Mouse (Mus musculus) hindbrain, embryonic 12.5 days (tissue): Measurements from ENCODE around the gene Mthfd1l. TPM values are rescaled to one million over a fixed set of nuclear protein-coding genes. Genes with fewer than 3 reads are reported as not detected.

Experiments used
- ATAC-seq: fragments of 200-750 bp; cut with Nextera tagmentation; 2 replicates; pipeline ENCODE4 v1.8.0; 2017; ENCODE audit warnings: moderate TSS enrichment; ENCODE audit not compliant: low FRiP score
- H3K27ac ChIP-seq: fragments of 300-500 bp; sonication (generic); 2 replicates; pipeline ENCODE4 v1.5.1; 2016; ENCODE audit warnings: mild to moderate bottlenecking
- H3K27me3 ChIP-seq: fragments of 300-500 bp; sonication (generic); 2 replicates; pipeline ENCODE4 v1.6.1; 2016; ENCODE audit warnings: mild to moderate bottlenecking
- H3K36me3 ChIP-seq: fragments of 300-500 bp; sonication (generic); 2 replicates; pipeline ENCODE4 v1.6.1; 2016; ENCODE audit warnings: mild to moderate bottlenecking
- H3K4me1 ChIP-seq: fragments of 300-500 bp; sonication (generic); 2 replicates; pipeline ENCODE4 v1.6.1; 2016
- H3K4me2 ChIP-seq: fragments of 300-500 bp; sonication (generic); replicated peaks from 2 replicates; pipeline ENCODE4 v1.6.1; 2016; ENCODE audit warnings: mild to moderate bottlenecking
- H3K4me3 ChIP-seq: fragments of 300-500 bp; sonication (generic); 2 replicates; pipeline ENCODE4 v1.5.1; 2016; ENCODE audit warnings: mild to moderate bottlenecking
- H3K9ac ChIP-seq: fragments of 300-500 bp; sonication (generic); 2 replicates; pipeline ENCODE4 v1.6.1; 2016; ENCODE audit warnings: mild to moderate bottlenecking, moderate library complexity
- H3K9me3 ChIP-seq: fragments of 300-500 bp; sonication (generic); replicated peaks from 2 replicates; pipeline ENCODE4 v1.6.1; 2016; ENCODE audit warnings: mild to moderate bottlenecking
- WGBS: fragments of 180-500 bp; shearing (Covaris S2); methylation state at CpG from one replicate; pipeline ENCODE4 v1.1.7; 2016; 5-methylcytosine and 5-hydroxymethylcytosine counted together
- polyA plus RNA-seq: library from polyadenylated mRNA; unstranded; fragments of >200 nt; fragmentation: Nextera tagmentation; extraction: Ambion mirVana; gene quantifications from 2 replicates; pipeline ENCODE4 v1.2.1, GENCODE M21; 2016

The Mthfd1l gene
- polyA plus RNA-seq, 1 experiment from 2014 or later: 8.3 TPM

DNA sequence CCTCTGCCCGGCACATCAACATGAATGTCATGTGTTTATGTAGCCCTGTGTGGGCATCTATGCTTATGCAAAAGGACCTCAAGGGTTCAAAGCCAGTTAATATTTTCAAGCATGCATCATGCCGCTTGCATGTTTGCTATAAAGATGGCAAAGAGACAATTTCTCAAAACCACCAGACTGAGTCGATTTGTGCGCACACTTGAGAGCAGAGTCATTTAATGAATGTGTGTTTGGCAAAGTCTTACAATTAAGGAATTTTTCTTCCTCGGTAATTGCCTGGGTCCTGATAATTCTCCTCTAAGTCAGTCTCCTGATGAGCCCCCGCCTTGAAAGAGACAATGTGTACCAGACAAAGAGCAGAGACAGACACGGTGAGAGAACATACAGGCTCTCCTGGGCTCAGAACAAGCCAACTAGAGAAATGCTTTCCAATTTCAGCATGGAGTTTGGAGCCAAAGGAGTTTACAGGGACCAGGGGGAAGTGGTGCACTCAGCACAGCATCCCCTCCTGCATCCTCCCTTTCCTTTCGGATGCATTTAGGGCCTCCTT lies 186.7 kb downstream of the Mthfd1l start:
- Histone ChIP-seq H3K4me1 (peaks cover 3% of the 10 kb centered on the region; the same call in 1 of the 2 replicates), H3K36me3 (no peaks in the 10 kb centered on the region), H3K9me3 (no peaks in the 10 kb centered on the region), H3K27ac (no peak overlapping the region), H3K4me3 (no peak overlapping the region), H3K27me3 (no peaks in the 10 kb centered on the region), H3K9ac (no peak overlapping the region), H3K4me2 (no peak overlapping the region)
- no peak for ATAC-seq
- WGBS: 87% methylated on average over 8 of the region's 8 CpGs

DNA sequence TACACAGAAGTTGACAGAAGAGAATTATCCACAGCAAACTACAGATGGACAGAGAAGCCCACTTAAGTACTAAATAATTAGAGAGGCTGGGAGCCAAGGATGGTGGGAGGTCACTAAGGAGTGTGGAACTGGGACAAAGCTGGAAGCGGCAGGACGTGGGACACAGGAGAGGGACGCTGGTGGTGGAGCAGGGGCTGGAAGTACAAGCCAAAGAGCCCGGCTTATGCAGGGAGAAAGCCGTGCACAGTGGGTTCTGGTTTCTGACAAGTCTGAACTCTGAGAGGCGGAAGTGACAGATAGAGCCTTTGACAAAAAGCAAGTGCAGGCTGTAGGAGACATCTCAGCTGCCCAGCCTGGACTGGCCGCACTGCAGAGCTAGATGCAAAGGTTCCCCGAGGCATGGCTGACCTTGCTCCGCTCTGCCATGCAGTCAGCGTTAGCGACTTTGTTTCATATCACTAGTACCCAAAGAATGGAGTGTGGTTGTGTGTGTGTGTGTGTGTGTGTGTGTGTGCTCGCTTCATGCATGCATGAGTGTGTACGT lies 187.4 kb downstream of the Mthfd1l start:
- no peak overlapping the region for H3K27ac ChIP-seq
- peaks cover 3% of the 10 kb centered on the region; the same call in 1 of the 2 replicates for H3K4me1 ChIP-seq
- 83% methylated on average over 13 of the region's 13 CpGs for WGBS
- H3K4me2 ChIP-seq: no peak overlapping the region
- no peaks in the 10 kb centered on the region for H3K36me3 ChIP-seq
- H3K9me3 ChIP-seq: 0 out of 2 replicates have a peak, but pooled peaks cover 4% of the 10 kb centered on the region
- H3K27me3 ChIP-seq: no peaks in the 10 kb centered on the region
- H3K4me3 ChIP-seq: no peak overlapping the region
- no peak for ATAC-seq
- H3K9ac ChIP-seq: no peak overlapping the region

DNA sequence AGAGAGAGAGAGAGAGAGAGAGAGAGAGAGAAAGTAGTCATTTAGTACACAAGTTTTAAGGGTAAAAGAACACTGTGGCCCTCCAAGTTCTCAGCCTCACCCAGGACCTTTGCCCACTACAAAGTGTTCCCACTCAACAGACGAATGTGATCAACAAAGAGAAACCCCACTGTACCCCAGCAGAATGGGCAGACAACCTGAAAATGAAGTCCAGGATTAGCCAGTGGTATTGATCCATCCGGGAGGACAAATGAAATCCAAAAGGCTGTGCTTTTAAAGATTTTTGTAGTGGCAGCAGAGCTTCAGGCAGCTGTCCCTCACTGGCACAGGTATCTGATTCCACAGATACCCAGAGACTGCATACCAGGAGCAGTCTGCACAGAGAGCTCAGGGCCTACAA lies 189.1 kb downstream of the Mthfd1l start:
- no peak for ATAC-seq
- Histone ChIP-seq H3K4me3 (no peak overlapping the region), H3K4me1 (peaks cover 3% of the 10 kb centered on the region; the same call in 1 of the 2 replicates), H3K4me2 (no peak overlapping the region), H3K9ac (no peak overlapping the region), H3K27ac (no peak overlapping the region), H3K9me3 (0 out of 2 replicates have a peak, but pooled peaks cover 4% of the 10 kb centered on the region), H3K36me3 (no peaks in the 10 kb centered on the region), H3K27me3 (no peaks in the 10 kb centered on the region)
- WGBS: 89% methylated on average over 2 of the region's 2 CpGs

DNA sequence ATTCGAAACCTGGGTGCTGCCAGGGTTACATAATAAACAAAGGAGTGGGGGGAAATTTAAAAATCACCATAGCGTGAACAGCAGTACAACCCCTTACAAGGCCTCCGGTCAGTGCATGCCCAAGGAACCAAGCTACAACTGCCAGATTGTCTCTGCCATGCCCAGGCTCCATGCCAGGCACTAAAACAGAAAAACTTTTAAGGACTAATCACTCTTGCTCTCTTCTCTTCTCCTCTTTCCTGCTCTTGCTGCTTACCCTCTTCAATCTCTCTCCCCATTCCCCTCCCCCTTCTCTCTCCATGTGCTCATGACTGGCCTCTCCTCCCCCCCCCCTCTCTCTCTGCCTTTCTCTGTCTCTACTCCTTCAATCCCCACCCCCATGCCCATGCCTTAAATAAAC lies 190.1 kb downstream of the Mthfd1l start:
- ATAC-seq: no peak
- 70% methylated on average over 3 of the region's 3 CpGs for WGBS
- no peak overlapping the region for H3K9ac ChIP-seq
- H3K4me1 ChIP-seq: peaks cover 3% of the 10 kb centered on the region; the same call in 1 of the 2 replicates
- H3K4me2 ChIP-seq: no peak overlapping the region
- H3K27ac ChIP-seq: no peak overlapping the region
- H3K27me3 ChIP-seq: no peaks in the 10 kb centered on the region
- no peaks in the 10 kb centered on the region for H3K36me3 ChIP-seq
- 0 out of 2 replicates have a peak, but pooled peaks cover 4% of the 10 kb centered on the region for H3K9me3 ChIP-seq
- H3K4me3 ChIP-seq: no peak overlapping the region

DNA sequence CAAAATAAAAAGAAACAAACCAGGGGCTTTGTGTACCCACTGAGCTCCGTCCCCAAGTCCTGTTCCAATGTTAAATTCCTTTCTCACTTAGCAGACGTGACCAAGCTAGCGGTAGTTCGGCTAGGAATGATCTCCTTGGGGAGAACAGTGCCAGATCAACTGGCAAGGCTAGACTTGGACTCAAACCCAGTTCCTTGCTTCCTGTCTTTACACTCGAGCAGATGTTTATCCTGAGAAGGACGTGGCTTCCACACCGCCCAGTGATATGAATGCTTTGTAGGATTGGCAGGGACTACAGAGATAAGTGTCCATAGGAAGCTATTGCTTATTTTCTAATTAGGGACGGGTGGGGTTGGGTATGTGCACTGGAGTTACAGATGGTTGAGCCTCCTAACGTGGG lies 191.8 kb downstream of the Mthfd1l start:
- no peak overlapping the region for H3K27ac ChIP-seq
- no peak overlapping the region for H3K9ac ChIP-seq
- H3K27me3 ChIP-seq: no peaks in the 10 kb centered on the region
- no peaks in the 10 kb centered on the region for H3K36me3 ChIP-seq
- H3K4me3 ChIP-seq: no peak overlapping the region
- peaks cover 5% of the 10 kb centered on the region; the same call in 1 of the 2 replicates for H3K4me1 ChIP-seq
- H3K9me3 ChIP-seq: 0 out of 2 replicates have a peak, but pooled peaks cover 4% of the 10 kb centered on the region
- WGBS: 86% methylated on average over 9 of the region's 9 CpGs
- H3K4me2 ChIP-seq: no peak overlapping the region
- ATAC-seq: no peak

- no peak for ATAC-seq
- no peak overlapping the region for H3K4me2 ChIP-seq
- 0 out of 2 replicates have a peak, but pooled peaks cover 4% of the 10 kb centered on the region for H3K9me3 ChIP-seq
- 0 out of 2 replicates have a peak, but pooled peaks cover 2% of the 10 kb centered on the region for H3K4me1 ChIP-seq
- 37% methylated on average over 5 of the region's 5 CpGs for WGBS
- no peak overlapping the region for H3K27ac ChIP-seq
- no peaks in the 10 kb centered on the region for H3K36me3 ChIP-seq
- no peak overlapping the region for H3K4me3 ChIP-seq
- H3K9ac ChIP-seq: no peak overlapping the region
- no peaks in the 10 kb centered on the region for H3K27me3 ChIP-seq
Measured at GRCm38 (mm10) chr10:4168222-4168798, 195.4 kb downstream of the Mthfd1l start.

DNA sequence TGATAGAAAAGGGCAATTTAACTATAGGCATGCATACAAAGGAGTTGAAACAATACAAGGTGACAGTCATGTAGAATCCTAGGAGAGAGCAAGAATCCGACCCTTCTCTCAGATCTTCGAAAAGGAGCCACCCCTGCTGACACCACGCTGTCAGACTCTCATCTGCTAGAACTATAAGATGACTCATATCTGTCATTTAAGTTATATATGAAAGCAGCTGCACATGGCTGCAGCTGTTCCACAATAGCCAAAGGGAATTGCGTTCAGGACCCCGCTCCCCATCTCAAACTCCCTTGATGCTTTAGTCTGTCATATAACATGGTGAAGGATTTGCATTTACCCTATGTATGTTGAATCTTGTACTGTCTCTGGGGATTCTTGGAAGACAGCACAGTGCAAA lies 201.3 kb downstream of the Mthfd1l start:
- no peaks in the 10 kb centered on the region for H3K27me3 ChIP-seq
- no peaks in the 10 kb centered on the region for H3K36me3 ChIP-seq
- H3K9ac ChIP-seq: no peak overlapping the region
- H3K4me1 ChIP-seq: peaks cover 8% of the 10 kb centered on the region; the same call in 1 of the 2 replicates
- H3K27ac ChIP-seq: peak overlapping the region; percentile 30; the same call in 1 of the 2 replicates
- ATAC-seq: peak; percentile 16; the same call in 1 of the 2 replicates
- H3K9me3 ChIP-seq: no peaks in the 10 kb centered on the region
- no peak overlapping the region for H3K4me2 ChIP-seq
- no peak overlapping the region for H3K4me3 ChIP-seq
- WGBS: 52% methylated on average over 5 of the region's 5 CpGs

DNA sequence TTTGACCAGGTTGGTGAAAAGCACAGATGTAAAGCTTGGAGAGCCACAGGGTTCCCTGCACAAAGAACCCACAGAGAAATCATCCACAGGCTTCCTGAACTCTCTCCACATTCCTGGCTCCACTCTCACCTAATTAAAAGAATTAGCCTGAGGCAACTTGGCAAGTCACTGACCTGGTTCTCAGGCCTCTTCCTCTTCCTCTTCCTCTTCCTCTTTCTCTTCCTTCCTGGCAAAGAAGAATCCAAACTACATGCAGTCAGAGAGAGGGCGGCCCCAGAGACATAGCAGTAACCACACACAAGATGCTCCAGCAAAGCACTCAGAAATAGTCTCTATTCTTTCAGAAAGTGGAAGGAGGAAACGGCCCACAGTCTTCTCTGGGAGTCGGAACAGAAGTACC lies 201.8 kb downstream of the Mthfd1l start:
- 92% methylated on average over 3 of the region's 3 CpGs for WGBS
- H3K27me3 ChIP-seq: no peaks in the 10 kb centered on the region
- H3K4me3 ChIP-seq: no peak overlapping the region
- no peaks in the 10 kb centered on the region for H3K36me3 ChIP-seq
- peak overlapping the region; percentile 30; the same call in 1 of the 2 replicates for H3K27ac ChIP-seq
- H3K4me1 ChIP-seq: peaks cover 8% of the 10 kb centered on the region; the same call in 1 of the 2 replicates
- no peak overlapping the region for H3K9ac ChIP-seq
- no peak overlapping the region for H3K4me2 ChIP-seq
- no peak for ATAC-seq
- no peaks in the 10 kb centered on the region for H3K9me3 ChIP-seq

DNA sequence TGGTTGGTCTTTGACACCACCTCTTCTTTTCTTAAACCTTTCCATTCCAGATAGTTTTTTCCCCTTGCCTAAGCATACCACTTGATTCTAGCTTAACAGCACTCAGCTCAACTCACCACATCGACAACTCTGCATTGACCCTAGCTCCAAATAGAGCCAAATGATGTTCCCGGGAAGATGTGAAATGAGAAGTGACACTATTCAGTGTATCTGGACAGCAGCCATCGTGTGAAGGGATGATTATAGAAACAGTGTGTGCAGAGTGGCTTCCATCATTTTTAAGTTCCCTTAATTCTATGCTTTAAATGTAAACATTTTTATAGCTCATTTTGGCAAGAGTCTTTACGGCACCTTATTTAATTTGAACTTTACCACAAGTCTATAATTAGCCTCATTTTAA lies 204.4 kb downstream of the Mthfd1l start:
- H3K4me1 ChIP-seq: peaks cover 8% of the 10 kb centered on the region; the same call in 1 of the 2 replicates
- H3K27ac ChIP-seq: no peak overlapping the region
- no peak overlapping the region for H3K9ac ChIP-seq
- no peak for ATAC-seq
- H3K27me3 ChIP-seq: no peaks in the 10 kb centered on the region
- H3K4me2 ChIP-seq: no peak overlapping the region
- H3K9me3 ChIP-seq: no peaks in the 10 kb centered on the region
- 97% methylated on average over 4 of the region's 4 CpGs for WGBS
- H3K4me3 ChIP-seq: no peak overlapping the region
- H3K36me3 ChIP-seq: no peaks in the 10 kb centered on the region

GRCm38 (mm10) chr10:4179049-4179790 lies 206.3 kb downstream of the Mthfd1l start:
- Histone ChIP-seq H3K4me2 (no peak overlapping the region), H3K4me1 (peaks cover under 1% of the 10 kb centered on the region; the same call in 1 of the 2 replicates), H3K9ac (no peak overlapping the region), H3K36me3 (no peaks in the 10 kb centered on the region), H3K4me3 (no peak overlapping the region), H3K9me3 (no peaks in the 10 kb centered on the region), H3K27ac (no peak overlapping the region), H3K27me3 (no peaks in the 10 kb centered on the region)
- no peak for ATAC-seq
- WGBS: 89% methylated on average over 7 of the region's 7 CpGs

- Histone ChIP-seq H3K9ac (no peak overlapping the region), H3K27me3 (no peaks in the 10 kb centered on the region), H3K4me2 (no peak overlapping the region), H3K9me3 (no peaks in the 10 kb centered on the region), H3K4me1 (no peaks in the 10 kb centered on the region), H3K36me3 (no peaks in the 10 kb centered on the region), H3K27ac (no peak overlapping the region), H3K4me3 (no peak overlapping the region)
- ATAC-seq: no peak
- WGBS: 71% methylated on average over 1 of the region's 1 CpGs
Measured at GRCm38 (mm10) chr10:4181953-4182352, 209.0 kb downstream of the Mthfd1l start.

- Histone ChIP-seq H3K4me3 (no peak overlapping the region), H3K4me1 (no peaks in the 10 kb centered on the region), H3K9ac (no peak overlapping the region), H3K4me2 (no peak overlapping the region), H3K27ac (no peak overlapping the region), H3K36me3 (no peaks in the 10 kb centered on the region), H3K9me3 (no peaks in the 10 kb centered on the region), H3K27me3 (no peaks in the 10 kb centered on the region)
- no peak for ATAC-seq
- 85% methylated on average over 2 of the region's 2 CpGs for WGBS
Measured at GRCm38 (mm10) chr10:4182406-4182805, 209.5 kb downstream of the Mthfd1l start.
